Mouse (Mus musculus) forebrain, embryonic 14.5 days (tissue): ENCODE results near the gene Ccdc194. TPM values are rescaled to one million over a fixed set of nuclear protein-coding genes. Genes with fewer than 3 reads are reported as not detected.

Source experiments
- ATAC-seq: fragments of 200-750 bp; cut with Nextera tagmentation; 2 replicates; pipeline ENCODE4 v1.8.0; 2017; ENCODE audit warnings: mild to moderate bottlenecking, moderate library complexity
- DNase-seq: peaks from one replicate; pipeline ENCODE4 v3.0.0-alpha.2; 2015; ENCODE audit warnings: low spot score
- H3K27ac ChIP-seq: fragments of 300-500 bp; sonication (generic); 2 replicates; pipeline ENCODE4 v1.5.1; 2014; ENCODE audit warnings: low read depth, mild to moderate bottlenecking, control low read depth, low read length, moderate library complexity
- H3K27me3 ChIP-seq: fragments of 300-500 bp; sonication (generic); replicated peaks from 2 replicates; pipeline ENCODE4 v1.6.1; 2014; ENCODE audit warnings: low read length, control low read depth, mixed read lengths; ENCODE audit not compliant: control insufficient read depth, insufficient read depth
- H3K36me3 ChIP-seq: fragments of 300-500 bp; sonication (generic); 2 replicates; pipeline ENCODE4 v1.6.1; 2014; ENCODE audit warnings: low read length, control low read depth; ENCODE audit not compliant: control insufficient read depth, insufficient read depth
- H3K4me1 ChIP-seq: fragments of 300-500 bp; sonication (generic); 2 replicates; pipeline ENCODE4 v1.6.1; 2014; ENCODE audit warnings: antibody characterized with exemption, low read length, control low read depth; ENCODE audit not compliant: control insufficient read depth, insufficient read depth
- H3K4me2 ChIP-seq: fragments of 300-500 bp; sonication (generic); 2 replicates; pipeline ENCODE4 v1.6.1; 2014; ENCODE audit warnings: mild to moderate bottlenecking, control low read depth, low read length
- H3K4me3 ChIP-seq: fragments of 300-500 bp; sonication (generic); 2 replicates; pipeline ENCODE4 v1.5.1; 2014; ENCODE audit warnings: low read depth, low read length, control low read depth
- H3K9ac ChIP-seq: fragments of 300-500 bp; sonication (generic); 2 replicates; pipeline ENCODE4 v1.6.1; 2014; ENCODE audit warnings: mild to moderate bottlenecking, low read length, control low read depth, moderate library complexity
- H3K9me3 ChIP-seq: fragments of 300-500 bp; sonication (generic); replicated peaks from 2 replicates; pipeline ENCODE4 v1.6.1; 2016; ENCODE audit warnings: low read length, control low read depth, mixed read lengths; ENCODE audit not compliant: control insufficient read depth
- WGBS: fragments of 180-500 bp; shearing (Covaris S2); extraction: QIAGEN DNeasy Blood & Tissue Kit; methylation state at CpG from one replicate; pipeline ENCODE4 v1.1.7; 2014; 5-methylcytosine and 5-hydroxymethylcytosine counted together
- polyA plus RNA-seq: library from polyadenylated mRNA; unstranded; fragments of >200 nt; fragmentation: Nextera tagmentation; extraction: Ambion mirVana; gene quantifications from 2 replicates; pipeline ENCODE4 v1.2.1, GENCODE M21; 2014

Gene Ccdc194
- polyA plus RNA-seq, 1 experiment from 2014 or later = 0.13 TPM

- no peak overlapping the region for H3K27ac ChIP-seq
- H3K9ac ChIP-seq = no peak overlapping the region
- H3K27me3 ChIP-seq = no peaks in the 10 kb centered on the region
- no peak for ATAC-seq
- H3K4me1 ChIP-seq = peaks cover 10% of the 10 kb centered on the region
- no peak overlapping the region for H3K4me3 ChIP-seq
- 94% methylated on average over 17 of the region's 17 CpGs for WGBS
- no peaks in the 10 kb centered on the region for H3K9me3 ChIP-seq
- no peak for DNase-seq
- H3K4me2 ChIP-seq = no peak overlapping the region
- peaks cover 51% of the 10 kb centered on the region for H3K36me3 ChIP-seq
These were observed 53.6 kb downstream of the Ccdc194 start for GRCm38 (mm10) chr8:71471861-71472260.

GRCm38 (mm10) chr8:71470913-71471255 lies 54.6 kb downstream of the Ccdc194 start:
- 72% methylated on average over 5 of the region's 5 CpGs for WGBS
- no peak overlapping the region for H3K4me3 ChIP-seq
- H3K4me2 ChIP-seq = no peak overlapping the region
- H3K27me3 ChIP-seq = no peaks in the 10 kb centered on the region
- no peak overlapping the region for H3K27ac ChIP-seq
- peaks cover 51% of the 10 kb centered on the region for H3K36me3 ChIP-seq
- no peaks in the 10 kb centered on the region for H3K9me3 ChIP-seq
- H3K9ac ChIP-seq = no peak overlapping the region
- H3K4me1 ChIP-seq = peaks cover 10% of the 10 kb centered on the region
- no peak for ATAC-seq
- no peak for DNase-seq

- H3K9ac ChIP-seq = peak overlapping the region; percentile 77
- H3K27me3 ChIP-seq = no peaks in the 10 kb centered on the region
- no peak overlapping the region for H3K27ac ChIP-seq
- DNase-seq (no peak), ATAC-seq (no peak)
- peak overlapping the region; percentile 92 for H3K4me2 ChIP-seq
- no peaks in the 10 kb centered on the region for H3K9me3 ChIP-seq
- peaks cover 47% of the 10 kb centered on the region for H3K36me3 ChIP-seq
- peak overlapping the region; percentile 74 for H3K4me3 ChIP-seq
- 84% methylated on average over 3 of the region's 3 CpGs for WGBS
- H3K4me1 ChIP-seq = peaks cover 13% of the 10 kb centered on the region
These were observed 55.2 kb downstream of the Ccdc194 start for GRCm38 (mm10) chr8:71470146-71470912.

Other genes starting within 250 kb of the Ccdc194 start
- gene Use1, start 158.9 kb downstream of the Ccdc194 start, polyA plus RNA-seq = 116 and 121 TPM in 2 replicates
- 3.0 and 3.8 TPM in 2 replicates for gene Ocel1, start 154.4 kb downstream of the Ccdc194 start, polyA plus RNA-seq
- 16.6 and 17.3 TPM in 2 replicates for gene Nr2f6, start 143.8 kb downstream of the Ccdc194 start, polyA plus RNA-seq
- gene Ushbp1, start 129.9 kb downstream of the Ccdc194 start, polyA plus RNA-seq = 2.8 and 4.4 TPM in 2 replicates
- 91.7 and 97.0 TPM in 2 replicates for gene Babam1, start 128.8 kb downstream of the Ccdc194 start, polyA plus RNA-seq
- gene Ankle1, start 119.7 kb downstream of the Ccdc194 start, polyA plus RNA-seq = 4.3 and 7.2 TPM in 2 replicates
- 75.7 and 93.7 TPM in 2 replicates for gene Abhd8, start 62.1 kb downstream of the Ccdc194 start, polyA plus RNA-seq
- gene Mrpl34, start 60.8 kb downstream of the Ccdc194 start, polyA plus RNA-seq = 185 and 214 TPM in 2 replicates
- gene Dda1, start 56.5 kb downstream of the Ccdc194 start, polyA plus RNA-seq = 207 and 225 TPM in 2 replicates
- gene Ano8, start 39.7 kb downstream of the Ccdc194 start, polyA plus RNA-seq = 5.4 and 6.3 TPM in 2 replicates
- 2.2 and 3.8 TPM in 2 replicates for gene Gtpbp3, start 37.6 kb downstream of the Ccdc194 start, polyA plus RNA-seq
- 5.8 and 6.8 TPM in 2 replicates for gene Plvap, start 14.0 kb downstream of the Ccdc194 start, polyA plus RNA-seq
- gene Bst2, start 11.7 kb upstream of the Ccdc194 start, polyA plus RNA-seq = 2.2 and 2.8 TPM in 2 replicates
- 65.7 and 71.6 TPM in 2 replicates for gene Mvb12a, start 17.2 kb upstream of the Ccdc194 start, polyA plus RNA-seq
- gene Tmem221, start 33.2 kb upstream of the Ccdc194 start, polyA plus RNA-seq = not detected in 2 replicates
- not detected in 2 replicates for gene Nxnl1, start 40.9 kb upstream of the Ccdc194 start, polyA plus RNA-seq
- 25.8 and 31.5 TPM in 2 replicates for gene Slc27a1, start 43.2 kb upstream of the Ccdc194 start, polyA plus RNA-seq
- 233 and 279 TPM in 2 replicates for gene Pgls, start 66.5 kb upstream of the Ccdc194 start, polyA plus RNA-seq
- 4.1 and 4.5 TPM in 2 replicates for gene Fam129c, start 71.9 kb upstream of the Ccdc194 start, polyA plus RNA-seq
- gene Colgalt1, start 85.3 kb upstream of the Ccdc194 start, polyA plus RNA-seq = 45.3 and 47.2 TPM in 2 replicates
- gene Unc13a, start 146.0 kb upstream of the Ccdc194 start, polyA plus RNA-seq = 13.9 and 16.7 TPM in 2 replicates
- 1.4 and 2.1 TPM in 2 replicates for gene Jak3, start 150.6 kb upstream of the Ccdc194 start, polyA plus RNA-seq
- 0.63 TPM in 1 of 2 replicates, not detected in the other for gene Insl3, start 163.5 kb upstream of the Ccdc194 start, polyA plus RNA-seq
- gene B3gnt3, start 176.1 kb upstream of the Ccdc194 start, polyA plus RNA-seq = 0.10 and 0.22 TPM in 2 replicates
- gene Fcho1, start 200.0 kb upstream of the Ccdc194 start, polyA plus RNA-seq = 38.6 and 47.4 TPM in 2 replicates